Mouse (Mus musculus): ENCODE results near the gene Optn.
"Not testable (repeated sequence)": the region's sequence is repeated elsewhere in the genome, so short reads cannot be mapped to it uniquely, and the experiment has no call there.

Gene Optn

GRCm38 (mm10) chr2:5063299-5064205 lies at the start of gene Optn:
Gene Optn, minus strand, starts transcription at chr2:5064051.
- in situ Hi-C loops (cut with MboI, MseI): no loop called here

- in situ Hi-C loops (cut with MboI, MseI): no loop called here
Measured at GRCm38 (mm10) chr2:5112785-5113291, 49.0 kb upstream of the Optn start.

GRCm38 (mm10) chr2:5102891-5103290 lies 39.0 kb upstream of the Optn start:
- in situ Hi-C loops (cut with MboI, MseI): no loop called here

- in situ Hi-C loops (cut with MboI, MseI): no loop called here
Measured at GRCm38 (mm10) chr2:5101743-5102245, 37.9 kb upstream of the Optn start.

DNA sequence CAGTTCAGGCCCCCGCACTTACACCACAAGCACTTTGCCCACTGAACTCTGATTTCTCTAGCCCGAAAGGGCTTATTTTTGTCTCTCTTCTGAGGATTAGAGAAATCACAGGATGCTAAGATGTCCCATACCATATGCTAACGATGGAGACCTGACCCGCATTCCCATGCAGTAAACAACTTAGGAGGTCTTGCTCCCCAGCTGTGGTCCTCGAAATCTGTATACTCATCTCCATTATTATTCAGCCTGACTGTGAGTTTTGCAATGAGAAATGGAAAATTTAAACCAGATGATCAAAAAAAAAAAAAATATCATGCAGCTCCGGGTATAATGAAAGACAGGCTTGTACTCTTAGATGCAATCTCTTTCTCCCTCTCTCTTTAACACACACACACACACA lies 35.3 kb upstream of the Optn start:
- in situ Hi-C loops (cut with MboI, MseI): no loop called here

DNA sequence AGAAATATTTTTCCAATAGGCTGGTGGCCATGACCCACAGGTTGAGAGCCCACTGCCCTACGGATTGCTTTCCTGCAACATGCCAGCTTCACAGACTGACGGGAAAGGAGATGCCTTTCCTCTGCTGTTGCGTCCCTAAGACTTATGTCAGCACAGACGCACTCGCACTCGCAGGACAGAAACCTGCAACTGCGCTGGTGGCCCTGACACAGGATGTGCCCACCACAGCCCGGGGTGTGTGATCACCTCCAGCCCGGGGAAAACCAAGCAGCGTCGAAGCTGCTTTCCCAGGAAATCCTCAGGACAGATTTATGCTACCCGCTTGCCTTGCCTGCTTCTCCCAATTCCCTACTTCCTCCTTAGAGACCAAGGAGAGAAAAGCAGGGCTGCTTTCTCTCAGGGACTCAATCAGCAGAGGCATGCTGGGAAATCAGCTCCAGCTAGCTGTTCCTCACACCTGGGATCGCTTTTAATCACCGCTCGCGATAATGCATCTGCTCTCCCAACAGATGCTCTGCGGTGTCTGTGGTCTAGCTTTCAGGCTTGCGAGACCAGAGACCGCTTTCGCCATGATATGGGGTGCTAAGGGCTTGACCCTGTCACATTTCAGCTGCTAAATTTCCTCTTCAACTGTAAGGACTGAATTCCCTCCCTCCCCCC lies 34.1 kb upstream of the Optn start:
- in situ Hi-C loops (cut with MboI, MseI): no loop called here

- in situ Hi-C loops (cut with MboI, MseI): no loop called here
Measured at GRCm38 (mm10) chr2:5095316-5095715, 31.5 kb upstream of the Optn start.

- in situ Hi-C loops (cut with MboI, MseI): no loop called here
Measured at GRCm38 (mm10) chr2:5094876-5095275, 31.0 kb upstream of the Optn start.

- in situ Hi-C loops (cut with MboI, MseI): not testable (repeated sequence)
Measured at GRCm38 (mm10) chr2:5090385-5090784, 26.5 kb upstream of the Optn start.

- in situ Hi-C loops (cut with MboI, MseI): loop anchor here (10.0 kb wide), 1 partner anchor 737 kb away; no protein-coding TSS in a partner anchor
Measured at GRCm38 (mm10) chr2:5087667-5088066, 23.8 kb upstream of the Optn start.

DNA sequence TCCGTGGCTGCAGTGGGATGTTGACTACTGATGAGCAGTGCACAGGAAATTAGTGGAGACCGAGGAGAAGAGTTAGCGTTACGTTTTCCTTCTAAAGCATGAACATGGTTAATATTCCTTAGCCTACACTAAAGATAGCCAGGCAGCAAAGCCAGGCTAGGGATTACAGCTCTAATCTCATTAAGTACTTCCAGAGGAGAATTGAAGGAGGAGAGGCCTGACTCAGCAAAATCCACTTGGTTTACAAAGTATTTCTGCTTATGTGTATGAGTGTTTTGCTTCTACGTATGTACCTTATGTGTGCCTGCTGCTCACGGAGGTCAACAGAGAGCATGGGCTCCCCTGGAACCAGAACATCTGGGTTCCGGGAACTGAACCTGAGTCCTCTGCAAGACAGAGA lies 19.9 kb upstream of the Optn start:
- in situ Hi-C loops (cut with MboI, MseI): loop anchor here (10.0 kb wide), 1 partner anchor 741 kb away; no protein-coding TSS in a partner anchor

- in situ Hi-C loops (cut with MboI, MseI): loop anchor here (10.0 kb wide), 1 partner anchor 745 kb away; no protein-coding TSS in a partner anchor
Measured at GRCm38 (mm10) chr2:5080053-5080787, 16.4 kb upstream of the Optn start.

- in situ Hi-C loops (cut with MboI, MseI): no loop called here
Measured at GRCm38 (mm10) chr2:5077937-5078336, 14.1 kb upstream of the Optn start.

- in situ Hi-C loops (cut with MboI, MseI): no loop called here
Measured at GRCm38 (mm10) chr2:5077490-5077889, 13.6 kb upstream of the Optn start.

- in situ Hi-C loops (cut with MboI, MseI): no loop called here
Measured at GRCm38 (mm10) chr2:5075856-5076255, 12.0 kb upstream of the Optn start.

DNA sequence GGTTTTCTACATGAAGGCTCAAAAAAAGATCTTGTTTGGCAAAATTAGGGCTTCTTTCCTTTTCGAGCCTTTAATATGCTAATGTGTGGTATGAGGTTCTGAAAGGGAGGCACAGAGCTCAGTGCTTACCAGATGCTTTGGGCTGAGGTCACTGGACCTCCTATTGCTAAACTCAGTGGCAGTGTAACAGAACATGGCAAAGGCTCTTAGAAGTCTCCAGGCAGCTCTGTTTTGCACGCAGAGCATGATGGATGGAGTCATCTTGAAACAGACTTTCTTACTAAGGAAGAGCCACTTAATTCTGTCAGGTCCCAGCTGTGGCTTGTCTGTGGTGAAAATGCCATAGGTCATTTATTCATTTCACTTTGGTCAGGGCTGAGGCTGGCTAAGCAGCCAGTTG lies 11.6 kb upstream of the Optn start:
- in situ Hi-C loops (cut with MboI, MseI): no loop called here

- in situ Hi-C loops (cut with MboI, MseI): no loop called here
Measured at GRCm38 (mm10) chr2:5073785-5074184, 9.9 kb upstream of the Optn start.

DNA sequence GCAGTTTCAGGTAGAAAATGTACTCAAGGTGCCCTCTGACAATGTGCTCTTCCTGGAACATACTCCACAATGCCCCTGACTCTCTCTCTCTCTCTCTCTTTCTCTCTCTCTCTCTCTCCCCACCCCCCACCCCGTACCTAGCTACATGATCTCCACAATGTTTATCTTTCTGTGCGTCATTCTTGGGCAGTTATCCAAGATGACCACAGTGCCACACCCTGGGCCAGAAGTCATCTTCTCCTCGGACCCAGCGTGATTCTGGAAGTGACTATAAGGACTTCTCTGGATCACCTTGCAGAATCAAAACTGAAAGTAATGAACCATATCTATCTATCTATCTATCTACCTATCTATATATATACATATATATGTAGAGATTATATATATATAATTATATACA lies 4.1 kb upstream of the Optn start:
- in situ Hi-C loops (cut with MboI, MseI): no loop called here

GRCm38 (mm10) chr2:5067254-5067653 lies 3.4 kb upstream of the Optn start:
- in situ Hi-C loops (cut with MboI, MseI): not testable (repeated sequence)

- in situ Hi-C loops (cut with MboI, MseI): no loop called here
Measured at GRCm38 (mm10) chr2:5064247-5064646, 396 bp upstream of the Optn start.

GRCm38 (mm10) chr2:5062496-5063298 lies 1.2 kb downstream of the Optn start:
- in situ Hi-C loops (cut with MboI, MseI): no loop called here

Measured in regulatory T cell (primary cell).